Mouse (Mus musculus): ENCODE data around the gene Lst1. TPM values are rescaled to one million over a fixed set of nuclear protein-coding genes. Genes with fewer than 3 reads are reported as not detected.

Lst1 gene
- polyA plus RNA-seq, 1 experiment from 2014 or later = 4.7 TPM

DNA sequence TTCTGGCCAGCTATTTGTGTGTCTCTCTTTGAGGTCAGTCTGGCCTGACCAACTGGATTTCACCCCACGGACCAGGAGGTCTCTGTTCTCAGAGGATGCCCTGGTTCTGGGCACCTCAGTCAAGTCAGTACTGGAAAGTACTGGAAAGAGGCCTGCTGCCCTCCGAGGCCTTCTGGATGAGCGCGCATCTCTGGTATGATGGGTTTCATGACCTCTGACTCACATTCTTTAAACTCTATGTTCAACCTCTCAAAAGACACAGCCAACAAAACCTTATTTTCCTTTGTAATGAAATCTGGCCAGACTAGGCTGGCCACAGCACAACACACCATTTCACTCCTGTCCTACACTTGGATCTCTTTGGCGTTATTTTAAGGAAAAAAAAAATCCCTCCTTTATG, 37.2 kb upstream of the Lst1 start:
- 94% methylated on average over 5 of the region's 5 CpGs for WGBS
- H3K9me3 ChIP-seq = no peaks in the 10 kb centered on the region
- peaks cover 82% of the 10 kb centered on the region for H3K36me3 ChIP-seq (replicated peaks)
- no peaks in the 10 kb centered on the region for H3K4me1 ChIP-seq
- no peaks in the 10 kb centered on the region for H3K27me3 ChIP-seq (ENCODE audit: poor library complexity, severe bottlenecking)
- no peak overlapping the region for H3K27ac ChIP-seq
- no peak overlapping the region for H3K4me3 ChIP-seq
- DNase-seq (ENCODE audit: extremely low spot score, low spot score) = no peak

DNA sequence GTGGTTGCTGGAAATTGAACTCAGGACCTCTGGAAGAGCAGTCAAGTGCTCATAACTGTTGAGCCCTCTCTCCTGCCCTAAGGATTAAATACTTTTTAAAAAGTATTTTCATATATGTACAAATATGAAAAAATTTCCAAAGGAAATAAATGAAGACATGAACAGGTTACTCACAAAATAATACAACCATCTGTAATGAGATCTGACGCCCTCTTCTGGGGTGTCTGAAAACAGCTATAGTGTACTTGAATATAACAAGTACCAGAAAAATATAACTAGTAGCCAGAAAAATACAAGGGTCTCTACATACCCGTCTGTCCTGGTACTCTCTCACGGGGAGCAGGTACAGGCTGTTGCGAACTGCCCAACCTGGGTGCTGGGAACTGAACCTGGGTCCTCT, 36.4 kb upstream of the Lst1 start:
- H3K4me3 ChIP-seq = no peak overlapping the region
- no peaks in the 10 kb centered on the region for H3K27me3 ChIP-seq (ENCODE audit: poor library complexity, severe bottlenecking)
- no peaks in the 10 kb centered on the region for H3K9me3 ChIP-seq
- H3K4me1 ChIP-seq = no peaks in the 10 kb centered on the region
- H3K27ac ChIP-seq = no peak overlapping the region
- peaks cover 82% of the 10 kb centered on the region for H3K36me3 ChIP-seq (replicated peaks)
- DNase-seq (ENCODE audit: extremely low spot score, low spot score) = no peak
- WGBS = 92% methylated on average over 4 of the region's 4 CpGs

DNA sequence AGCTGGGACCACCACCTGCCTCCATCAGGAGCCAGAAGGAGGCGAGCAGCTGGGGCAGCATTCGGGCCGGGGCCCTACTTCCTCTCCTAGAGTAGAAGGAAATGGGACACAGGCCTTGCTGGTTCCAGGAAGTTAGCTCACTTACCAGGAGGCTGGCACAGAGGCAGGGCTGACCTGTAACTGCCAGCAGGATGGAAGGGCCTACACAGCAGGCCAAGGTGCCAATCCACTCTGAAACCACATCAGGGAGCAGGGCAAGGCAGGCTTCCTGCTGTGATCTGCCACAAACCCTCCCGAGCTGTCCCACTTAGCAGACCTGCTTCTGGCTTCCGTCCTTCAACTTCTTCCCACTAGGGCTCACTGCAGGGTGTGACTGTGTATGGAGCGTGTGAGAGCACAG, 34.1 kb upstream of the Lst1 start:
- Histone ChIP-seq H3K27me3 (ENCODE audit: poor library complexity, severe bottlenecking) (no peaks in the 10 kb centered on the region), H3K36me3 (replicated peaks) (peaks cover 72% of the 10 kb centered on the region), H3K27ac (no peak overlapping the region), H3K9me3 (no peaks in the 10 kb centered on the region), H3K4me1 (no peaks in the 10 kb centered on the region), H3K4me3 (no peak overlapping the region)
- 87% methylated on average over 6 of the region's 6 CpGs for WGBS
- DNase-seq (ENCODE audit: extremely low spot score, low spot score) = no peak

DNA sequence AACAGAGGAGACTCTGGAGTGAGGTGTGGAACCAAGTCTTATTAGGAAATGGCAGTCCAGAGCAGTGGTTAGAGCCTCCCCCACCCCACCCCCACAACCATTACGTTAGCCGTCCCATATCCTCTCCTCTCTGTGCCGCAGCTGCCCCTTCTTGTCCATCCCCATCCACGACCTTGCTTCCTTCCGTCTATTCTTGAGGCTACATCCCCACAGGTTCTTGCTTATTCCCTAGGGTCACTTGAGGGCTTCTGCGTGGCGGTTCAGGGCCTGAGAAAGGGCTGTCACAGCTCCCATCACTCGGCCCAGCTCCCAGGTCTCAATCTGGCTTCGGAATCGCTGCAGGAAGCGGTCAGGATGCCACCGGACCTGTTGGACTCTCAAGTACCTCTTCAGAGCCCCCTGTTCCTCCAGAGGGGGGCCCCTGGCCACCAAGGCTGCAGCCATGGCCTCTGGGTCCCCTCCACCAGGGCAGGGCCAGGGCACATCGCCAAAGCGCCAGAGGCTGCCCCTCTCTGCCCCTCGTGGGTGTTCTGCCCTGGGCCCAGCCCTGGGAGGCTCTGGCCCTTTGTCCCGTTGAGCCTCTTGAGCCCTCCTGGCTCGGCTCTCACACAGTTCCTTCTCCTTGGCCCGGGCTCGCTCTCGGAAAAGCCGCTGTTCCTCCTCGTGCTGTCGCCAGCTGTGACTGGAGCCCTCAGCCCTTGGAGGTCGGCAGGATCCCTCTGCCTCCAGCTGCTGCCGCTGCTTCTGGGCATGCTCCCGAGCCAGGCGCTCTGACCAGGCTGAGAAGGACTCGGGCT, 32.1 kb upstream of the Lst1 start, which contains the start of gene Gm16181:
TSS of gene Gm16181 (plus strand) at position 679 of the 797 bp plus-strand sequence.
- no peaks in the 10 kb centered on the region for H3K27me3 ChIP-seq (ENCODE audit: poor library complexity, severe bottlenecking)
- H3K4me1 ChIP-seq = no peaks in the 10 kb centered on the region
- no peak within 1 kb of the TSS for H3K27ac ChIP-seq
- H3K36me3 ChIP-seq (replicated peaks) = peaks cover 56% of the 10 kb centered on the region
- WGBS = 87% methylated on average over 28 of the region's 28 CpGs
- H3K4me3 ChIP-seq = no peak within 1 kb of the TSS
- no peak for DNase-seq (ENCODE audit: extremely low spot score, low spot score)
- no peaks in the 10 kb centered on the region for H3K9me3 ChIP-seq

DNA sequence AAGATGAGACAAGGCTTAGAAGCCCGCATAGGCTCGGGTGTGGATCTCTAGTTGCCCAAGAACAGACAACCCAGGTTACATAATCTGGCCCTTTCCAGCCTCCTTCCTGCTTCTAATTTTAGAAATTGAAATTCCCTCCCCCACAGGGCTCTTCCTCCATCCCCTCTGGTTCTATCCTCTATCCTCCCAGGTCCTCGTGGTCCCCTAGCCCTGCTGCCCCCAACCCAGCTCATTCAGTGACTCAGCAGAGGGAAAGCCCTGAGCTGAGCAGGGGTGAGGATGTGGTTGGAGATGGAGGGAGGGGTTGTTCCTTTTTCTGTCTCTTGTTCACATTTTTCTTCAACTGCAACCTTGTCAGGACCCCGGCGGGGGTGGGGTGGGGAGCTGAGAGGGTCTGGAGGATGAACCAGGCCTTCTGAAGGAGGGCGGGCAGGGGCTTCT, 31.4 kb upstream of the Lst1 start:
- no peaks in the 10 kb centered on the region for H3K27me3 ChIP-seq (ENCODE audit: poor library complexity, severe bottlenecking)
- no peaks in the 10 kb centered on the region for H3K9me3 ChIP-seq
- no peak overlapping the region for H3K4me3 ChIP-seq
- H3K36me3 ChIP-seq (replicated peaks) = peaks cover 50% of the 10 kb centered on the region
- H3K4me1 ChIP-seq = 0 out of 2 replicates have a peak, but pooled peaks cover under 1% of the 10 kb centered on the region
- WGBS = 88% methylated on average over 6 of the region's 6 CpGs
- no peak overlapping the region for H3K27ac ChIP-seq
- DNase-seq (ENCODE audit: extremely low spot score, low spot score) = no peak

DNA sequence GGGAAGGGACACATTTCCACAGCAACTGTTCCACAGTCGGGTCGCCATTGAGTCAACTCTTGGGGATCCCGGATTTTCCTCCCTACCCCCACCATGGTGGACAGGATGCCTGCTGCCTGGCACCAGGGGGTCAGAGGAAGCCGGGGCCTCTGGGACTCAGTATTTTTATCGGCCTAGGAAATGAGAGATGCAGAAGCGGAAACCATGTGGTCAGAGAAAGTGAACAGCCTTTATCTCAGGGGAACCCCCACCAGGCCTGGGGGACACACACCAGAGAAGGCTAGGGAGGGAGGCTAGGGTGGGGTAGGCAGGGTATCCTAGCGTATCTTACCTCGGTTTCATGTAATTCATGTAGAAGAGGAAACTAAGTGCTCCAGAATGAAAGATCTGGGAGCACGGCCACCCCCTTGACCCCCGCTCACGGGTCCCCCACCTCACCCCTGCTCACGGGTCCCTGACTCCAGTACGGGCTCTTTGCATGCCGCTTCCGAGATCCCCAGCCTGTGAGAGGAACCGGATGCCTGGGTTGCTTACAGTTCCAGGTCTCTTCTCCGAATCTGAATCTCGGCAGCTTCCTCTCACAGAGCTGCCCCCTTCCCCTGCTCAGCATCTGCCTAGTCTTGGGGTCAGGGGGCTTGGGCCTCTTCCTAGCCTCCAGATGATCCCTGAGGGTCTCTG, 30.4 kb upstream of the Lst1 start:
- WGBS = 83% methylated on average over 18 of the region's 18 CpGs
- Histone ChIP-seq H3K36me3 (replicated peaks) (peaks cover 43% of the 10 kb centered on the region), H3K4me3 (no peak overlapping the region), H3K27ac (no peak overlapping the region), H3K9me3 (no peaks in the 10 kb centered on the region), H3K4me1 (peaks cover 5% of the 10 kb centered on the region; the same call in 1 of the 2 replicates), H3K27me3 (ENCODE audit: poor library complexity, severe bottlenecking) (no peaks in the 10 kb centered on the region)
- no peak for DNase-seq (ENCODE audit: extremely low spot score, low spot score)

DNA sequence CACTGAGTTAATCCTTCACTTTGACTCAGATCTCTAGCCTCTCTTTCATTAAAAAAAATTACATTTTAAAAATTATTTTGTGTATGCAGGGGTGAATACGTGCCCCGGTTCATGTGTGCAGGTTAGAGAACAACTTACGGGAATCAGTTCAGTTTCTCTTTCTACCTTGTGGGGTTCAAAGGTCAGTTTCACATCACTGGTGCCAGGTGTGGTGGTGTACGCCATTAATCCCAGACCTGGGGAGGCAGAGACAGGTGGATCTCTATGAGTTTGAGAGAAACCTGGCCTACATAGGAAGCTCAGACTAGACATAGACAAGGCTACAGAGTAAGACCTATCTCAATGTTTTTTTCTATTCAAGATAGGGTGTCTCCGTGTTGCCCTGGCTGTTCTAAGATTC, 24.8 kb upstream of the Lst1 start:
- Histone ChIP-seq H3K27me3 (ENCODE audit: poor library complexity, severe bottlenecking) (no peaks in the 10 kb centered on the region), H3K27ac (no peak overlapping the region), H3K9me3 (no peaks in the 10 kb centered on the region), H3K4me3 (no peak overlapping the region), H3K36me3 (replicated peaks) (no peaks in the 10 kb centered on the region), H3K4me1 (peaks cover 14% of the 10 kb centered on the region; the same call in 1 of the 2 replicates)
- 89% methylated on average over 5 of the region's 5 CpGs for WGBS
- DNase-seq (ENCODE audit: extremely low spot score, low spot score) = no peak

DNA sequence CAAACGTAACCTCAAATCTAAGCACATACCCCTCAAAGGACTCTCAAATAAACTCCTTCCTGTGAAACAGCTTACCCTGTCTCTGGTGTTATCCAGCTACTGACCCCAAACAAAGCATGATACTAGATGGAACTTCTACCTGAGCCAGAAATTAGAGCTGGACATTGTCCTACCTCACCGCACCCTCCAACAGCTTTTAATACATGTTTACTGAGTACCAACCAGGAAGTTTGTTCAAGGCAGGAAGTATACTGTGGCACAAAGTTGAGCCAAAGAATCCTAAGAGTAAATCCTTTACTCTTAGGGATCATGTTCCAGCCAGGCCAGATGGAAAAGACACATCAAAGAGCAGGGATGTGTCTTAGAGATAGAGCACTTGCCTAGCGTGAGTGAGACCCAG, 22.4 kb upstream of the Lst1 start:
- no peak overlapping the region for H3K27ac ChIP-seq
- WGBS = 87% methylated on average over 3 of the region's 3 CpGs
- H3K4me3 ChIP-seq = no peak overlapping the region
- H3K4me1 ChIP-seq = peaks cover 14% of the 10 kb centered on the region; the same call in 1 of the 2 replicates
- H3K27me3 ChIP-seq (ENCODE audit: poor library complexity, severe bottlenecking) = peaks cover under 1% of the 10 kb centered on the region; the same call in 1 of the 2 replicates
- H3K9me3 ChIP-seq = no peaks in the 10 kb centered on the region
- no peak for DNase-seq (ENCODE audit: extremely low spot score, low spot score)
- no peaks in the 10 kb centered on the region for H3K36me3 ChIP-seq (replicated peaks)

DNA sequence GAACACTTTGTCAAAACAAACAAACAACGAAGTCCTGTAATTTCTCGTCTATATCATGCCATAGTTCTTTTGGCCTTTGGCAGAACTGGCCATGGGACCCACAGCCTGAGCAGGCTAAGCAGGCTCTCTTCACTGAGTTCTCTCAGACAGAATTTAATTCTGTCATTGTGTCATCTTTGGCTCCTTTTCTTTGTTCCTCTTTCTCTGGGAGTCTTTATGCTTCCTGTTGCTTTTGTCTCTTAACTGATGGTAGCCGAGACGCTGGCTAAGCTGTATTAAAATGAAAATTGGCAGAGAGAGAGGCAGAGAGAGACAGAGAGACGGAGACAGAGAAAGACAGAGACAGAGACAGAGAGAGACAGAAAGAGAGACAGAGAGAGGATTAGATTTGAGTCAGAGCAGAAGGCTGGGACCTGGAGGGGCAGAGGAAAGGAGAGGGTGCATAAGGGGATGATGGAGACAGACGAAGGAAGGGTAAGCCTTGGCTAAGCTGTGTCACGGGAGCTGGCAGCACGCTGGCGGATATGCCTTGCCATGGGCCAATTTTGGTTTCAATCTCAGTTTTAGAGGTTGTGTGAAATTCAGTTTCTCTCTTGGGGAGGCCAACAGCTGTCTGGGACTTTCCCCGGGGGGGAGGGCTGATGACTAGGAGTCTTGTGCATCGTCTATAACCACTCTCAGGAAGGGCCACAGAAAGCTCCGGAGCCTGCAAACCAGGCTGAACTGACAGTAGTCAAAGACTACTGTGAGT, 21.7 kb upstream of the Lst1 start:
- no peaks in the 10 kb centered on the region for H3K9me3 ChIP-seq
- H3K36me3 ChIP-seq (replicated peaks) = no peaks in the 10 kb centered on the region
- WGBS = 82% methylated on average over 12 of the region's 12 CpGs
- H3K27ac ChIP-seq = no peak overlapping the region
- H3K27me3 ChIP-seq (ENCODE audit: poor library complexity, severe bottlenecking) = peaks cover 7% of the 10 kb centered on the region
- DNase-seq (ENCODE audit: extremely low spot score, low spot score) = no peak
- H3K4me3 ChIP-seq = no peak overlapping the region
- H3K4me1 ChIP-seq = peaks cover 18% of the 10 kb centered on the region

DNA sequence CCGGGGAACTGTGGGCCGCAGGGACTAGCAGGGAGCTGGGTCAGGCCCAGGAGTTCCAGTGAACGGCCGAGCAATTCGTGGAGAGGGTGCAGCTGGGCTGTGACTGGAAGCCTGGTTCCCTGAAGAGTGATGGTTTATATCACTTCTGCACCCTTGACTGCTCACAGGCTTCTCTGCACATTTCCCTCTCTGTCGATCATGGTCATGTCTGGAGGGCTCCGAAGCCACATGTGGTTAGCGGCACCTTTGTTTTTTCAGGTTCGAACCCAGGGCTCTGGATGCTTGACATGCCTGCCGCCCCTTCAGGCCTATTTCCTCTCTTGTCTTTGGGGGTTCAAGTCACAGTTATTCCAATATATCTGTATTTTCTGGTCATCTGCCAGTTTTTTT, 17.1 kb upstream of the Lst1 start:
- Histone ChIP-seq H3K4me1 (peaks cover 20% of the 10 kb centered on the region; the same call in 1 of the 2 replicates), H3K27ac (no peak overlapping the region), H3K9me3 (no peaks in the 10 kb centered on the region), H3K27me3 (ENCODE audit: poor library complexity, severe bottlenecking) (peaks cover 52% of the 10 kb centered on the region), H3K4me3 (no peak overlapping the region), H3K36me3 (replicated peaks) (no peaks in the 10 kb centered on the region)
- WGBS = 64% methylated on average over 10 of the region's 10 CpGs
- DNase-seq (ENCODE audit: extremely low spot score, low spot score) = no peak

DNA sequence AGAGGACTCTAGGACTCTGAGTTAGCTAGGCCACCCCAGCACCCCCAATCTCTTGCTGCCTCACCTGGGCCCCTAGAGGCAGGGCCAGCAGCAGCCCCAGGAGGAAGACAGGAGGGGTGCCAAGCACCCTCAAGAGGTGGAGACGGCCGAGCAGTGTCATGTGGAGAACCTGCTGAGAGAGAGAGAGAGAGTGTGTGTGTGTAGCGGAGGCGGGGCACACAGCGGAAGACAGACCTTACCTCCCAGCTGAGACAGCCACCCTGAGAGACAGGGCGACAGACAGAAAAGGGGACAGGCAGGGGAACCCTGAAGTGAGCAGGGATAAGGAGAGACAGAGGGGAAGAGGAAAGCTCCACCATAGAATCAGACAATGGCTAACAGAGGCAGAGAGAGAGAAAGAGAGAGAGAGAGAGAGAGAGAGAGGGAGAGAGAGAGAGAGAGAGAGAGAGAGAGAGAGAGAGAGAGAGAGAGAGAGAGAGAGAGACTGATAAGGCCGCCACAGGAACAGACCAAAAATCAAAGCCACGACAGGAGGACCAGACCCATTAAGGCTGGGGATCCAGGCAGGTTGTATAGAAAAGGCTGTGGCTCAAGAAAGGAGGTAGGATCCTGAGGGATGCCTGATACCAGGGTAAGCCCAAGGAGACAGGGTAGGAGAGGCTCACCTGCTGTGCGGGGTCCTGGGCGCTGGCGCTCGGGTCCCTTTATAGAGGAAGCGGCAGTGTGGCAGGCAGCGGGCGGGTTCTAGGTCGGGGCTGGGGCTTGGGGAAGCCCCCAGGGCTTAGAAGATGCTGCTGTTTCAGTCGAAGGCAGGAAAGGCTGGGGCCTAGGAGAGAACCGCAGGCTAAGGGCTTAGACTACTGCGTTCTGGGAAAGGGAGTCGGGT, 16.5 kb upstream of the Lst1 start, which contains the start of gene Lta:
TSS of gene Lta (minus strand) at position 858 of the 886 bp plus-strand sequence.
- Histone ChIP-seq H3K27me3 (ENCODE audit: poor library complexity, severe bottlenecking) (peaks cover 59% of the 10 kb centered on the region), H3K9me3 (no peaks in the 10 kb centered on the region), H3K4me1 (peaks cover 19% of the 10 kb centered on the region; the same call in 1 of the 2 replicates), H3K27ac (no peak within 1 kb of the TSS), H3K4me3 (no peak within 1 kb of the TSS), H3K36me3 (replicated peaks) (no peaks in the 10 kb centered on the region)
- DNase-seq (ENCODE audit: extremely low spot score, low spot score) = no peak
- 29% methylated on average over 20 of the region's 20 CpGs for WGBS

DNA sequence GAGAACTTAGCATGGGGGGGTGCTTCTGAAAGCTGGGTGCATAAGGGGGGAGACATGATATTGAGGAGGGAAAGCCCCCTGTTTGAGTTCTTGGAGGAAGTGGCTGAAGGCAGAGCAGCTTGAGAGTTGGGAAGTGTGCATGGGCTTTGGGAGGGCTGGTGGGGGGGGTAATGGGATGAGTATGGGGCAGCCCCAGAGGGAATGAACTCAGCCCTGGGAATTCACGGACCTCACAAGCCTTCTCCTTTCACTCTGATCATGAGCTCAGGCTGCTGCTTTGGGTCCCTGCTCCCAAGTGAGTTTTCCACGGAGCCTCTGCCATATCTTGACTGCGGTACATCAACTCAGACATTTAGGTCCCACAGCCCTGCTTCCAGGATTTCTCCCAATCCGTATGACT, 14.2 kb upstream of the Lst1 start:
- Histone ChIP-seq H3K9me3 (no peaks in the 10 kb centered on the region), H3K27ac (no peak overlapping the region), H3K4me1 (peaks cover 21% of the 10 kb centered on the region), H3K36me3 (replicated peaks) (no peaks in the 10 kb centered on the region), H3K4me3 (no peak overlapping the region), H3K27me3 (ENCODE audit: poor library complexity, severe bottlenecking) (peaks cover 76% of the 10 kb centered on the region)
- WGBS = 77% methylated on average over 4 of the region's 4 CpGs
- DNase-seq (ENCODE audit: extremely low spot score, low spot score) = no peak
